Mouse (Mus musculus) heart, postnatal 4 days (tissue): Measurements from ENCODE around the gene Mical2. TPM values are rescaled to one million over a fixed set of nuclear protein-coding genes. Genes with fewer than 3 reads are reported as not detected.

Experiments used
- DNase-seq: peaks from one replicate; pipeline ENCODE4 v3.0.0; 2021
- total RNA-seq, 2 experiments: library from RNA; stranded (reverse); gene quantifications; 2 replicates each; pipeline ENCODE4 v1.2.3; 2021

The Mical2 gene
- total RNA-seq, 2 experiments from 2014 or later = 281 to 298 TPM

- DNase-seq = peak; percentile 48
These were observed 54.8 kb downstream of the Mical2 start for GRCm38 (mm10) chr7:112280474-112280873.

DNA sequence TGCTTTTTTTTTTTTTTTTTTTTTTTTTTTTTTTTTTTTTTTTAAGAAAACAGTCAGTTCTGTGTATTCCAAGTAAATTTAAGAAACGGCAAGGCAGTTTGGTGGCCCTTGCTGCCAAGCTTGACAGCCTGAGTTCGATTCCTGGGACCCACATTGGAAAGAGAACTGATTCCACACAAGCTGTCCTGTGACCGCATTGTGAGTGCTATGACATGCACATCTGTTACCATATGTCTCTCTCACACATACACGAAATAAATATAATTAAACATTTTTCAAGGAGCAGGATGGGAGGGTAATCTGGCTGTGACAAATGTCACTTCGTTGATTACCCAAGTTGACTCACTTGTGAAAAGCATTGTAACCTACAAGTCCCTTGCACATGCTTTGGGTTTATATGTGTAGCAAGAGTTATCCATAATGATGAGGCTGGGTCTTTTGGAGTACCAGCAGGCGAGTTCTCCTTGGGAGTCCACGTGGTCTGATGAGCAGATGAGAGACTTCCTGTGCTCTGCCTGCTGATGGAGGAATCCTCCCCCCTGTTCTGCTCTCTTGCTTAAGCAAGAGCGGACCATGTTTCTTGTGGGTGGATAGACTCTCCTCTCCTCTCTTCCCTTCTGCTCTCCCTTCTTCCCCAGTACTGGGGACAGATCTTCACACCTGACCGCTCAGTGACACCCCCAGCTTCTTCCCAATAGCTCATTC, 58.1 kb downstream of the Mical2 start:
- no peak for DNase-seq

GRCm38 (mm10) chr7:112285573-112285972, 59.9 kb downstream of the Mical2 start:
- DNase-seq = no peak

DNA sequence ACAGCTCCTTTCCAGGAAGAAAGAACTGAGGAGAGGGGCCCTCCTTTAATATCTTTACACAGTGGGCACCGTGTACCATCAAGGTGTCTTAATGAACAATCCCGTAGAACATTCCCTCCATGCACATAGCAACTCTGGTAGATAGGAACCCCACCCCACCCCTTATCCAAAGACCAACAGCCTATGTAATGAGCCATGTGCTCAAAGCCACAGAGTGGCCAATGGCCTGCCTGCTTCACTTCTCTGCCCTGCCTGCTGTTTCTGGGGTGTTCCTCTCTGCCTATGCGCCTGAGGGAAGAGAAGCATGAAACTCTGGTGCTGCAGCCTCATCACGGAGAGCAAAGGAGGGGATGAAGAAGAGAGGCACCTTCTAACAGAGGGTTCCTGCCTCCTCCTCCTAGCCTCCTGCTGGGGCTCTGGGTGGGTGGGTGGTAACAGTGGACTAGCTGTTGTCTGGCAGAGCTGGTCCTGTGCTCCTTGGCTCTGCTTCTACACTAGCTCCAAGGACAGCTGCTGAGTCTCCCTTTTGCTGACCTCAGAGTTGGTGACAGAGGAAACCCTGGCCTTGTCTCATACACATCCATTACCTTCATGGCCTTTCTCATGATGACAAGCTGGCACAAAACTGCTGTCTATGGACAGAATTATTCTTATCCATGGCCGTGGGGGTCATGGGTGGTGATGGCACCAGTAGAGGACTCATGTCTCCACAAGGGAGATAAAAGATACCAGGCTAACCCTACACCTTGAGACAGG, 62.9 kb downstream of the Mical2 start:
- DNase-seq = no peak

GRCm38 (mm10) chr7:112289514-112289913, 63.9 kb downstream of the Mical2 start:
- peak; percentile 66 for DNase-seq

DNA sequence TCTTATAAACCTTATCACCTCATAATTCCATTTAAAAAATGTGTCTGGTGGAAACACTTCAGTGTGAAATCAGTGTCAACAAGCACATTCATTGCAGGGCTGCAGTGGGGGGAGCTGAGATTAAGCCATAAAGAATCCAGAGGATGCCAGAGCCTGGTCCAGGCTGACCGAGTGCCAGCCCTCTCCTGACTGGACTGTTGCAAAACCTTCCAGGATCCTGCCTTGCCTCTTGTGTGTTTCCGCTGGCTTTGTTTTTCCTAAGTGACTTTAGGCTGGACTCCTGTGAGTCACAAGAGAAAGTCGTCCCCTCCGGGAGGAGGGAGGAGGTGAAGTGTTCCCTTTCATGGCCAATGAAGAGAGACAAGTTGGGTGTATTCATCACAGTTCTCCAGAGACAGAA, 64.3 kb downstream of the Mical2 start:
- DNase-seq = peak; percentile 76

DNA sequence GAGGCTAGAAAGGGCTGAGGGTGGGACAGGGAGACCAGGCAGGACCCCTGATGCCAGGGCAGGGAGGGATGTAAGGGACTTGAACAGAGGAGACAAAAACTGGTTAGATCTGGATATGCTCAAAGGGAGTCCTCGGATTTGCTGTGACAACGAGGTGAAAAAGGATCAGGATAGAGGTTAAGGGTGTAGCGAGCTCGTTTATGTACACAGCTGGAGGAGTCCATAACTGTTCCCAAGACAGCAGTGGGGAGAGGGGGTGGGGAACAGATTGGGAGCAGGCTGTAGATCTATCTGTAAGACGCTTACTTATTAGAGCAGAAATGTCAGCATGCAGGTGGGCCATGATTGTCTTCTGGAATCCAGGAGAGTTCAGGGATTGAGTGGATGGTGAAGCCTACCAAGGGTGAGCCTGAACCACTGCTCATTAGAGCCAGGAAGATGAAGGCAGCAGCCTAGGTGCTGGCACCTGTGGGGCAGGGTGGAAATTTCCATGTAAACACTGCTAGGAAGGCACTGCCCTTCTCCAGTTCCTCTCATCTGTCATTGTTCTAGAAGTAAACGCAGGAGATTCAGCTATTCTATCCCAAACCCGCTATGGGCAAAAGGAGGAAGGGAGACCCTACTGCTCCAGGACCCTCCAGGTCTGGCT, 67.9 kb downstream of the Mical2 start:
- no peak for DNase-seq

GRCm38 (mm10) chr7:112295426-112296221, 70.0 kb downstream of the Mical2 start:
- no peak for DNase-seq

DNA sequence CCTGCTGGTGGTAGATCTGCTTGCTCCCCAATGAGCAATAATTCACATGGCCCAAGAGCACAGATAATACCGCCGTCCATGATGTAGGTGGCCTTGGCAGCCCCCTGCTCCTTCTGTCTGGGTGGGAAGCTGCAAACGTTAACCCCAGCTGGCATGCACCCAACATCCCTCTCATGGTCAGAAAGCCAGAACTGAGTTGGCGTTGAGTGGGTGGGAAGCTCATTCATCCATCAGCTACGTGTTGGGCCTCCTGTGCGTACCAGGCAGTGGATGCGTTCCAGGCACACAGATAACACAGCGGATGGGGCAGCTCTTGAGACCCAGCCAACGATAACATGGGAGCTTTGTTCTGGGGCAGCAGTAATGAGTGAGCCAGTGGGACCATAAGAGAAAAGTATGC, 72.4 kb downstream of the Mical2 start:
- DNase-seq = peak; percentile 93

GRCm38 (mm10) chr7:112298871-112299422, 73.3 kb downstream of the Mical2 start:
- DNase-seq = peak; percentile 58

DNA sequence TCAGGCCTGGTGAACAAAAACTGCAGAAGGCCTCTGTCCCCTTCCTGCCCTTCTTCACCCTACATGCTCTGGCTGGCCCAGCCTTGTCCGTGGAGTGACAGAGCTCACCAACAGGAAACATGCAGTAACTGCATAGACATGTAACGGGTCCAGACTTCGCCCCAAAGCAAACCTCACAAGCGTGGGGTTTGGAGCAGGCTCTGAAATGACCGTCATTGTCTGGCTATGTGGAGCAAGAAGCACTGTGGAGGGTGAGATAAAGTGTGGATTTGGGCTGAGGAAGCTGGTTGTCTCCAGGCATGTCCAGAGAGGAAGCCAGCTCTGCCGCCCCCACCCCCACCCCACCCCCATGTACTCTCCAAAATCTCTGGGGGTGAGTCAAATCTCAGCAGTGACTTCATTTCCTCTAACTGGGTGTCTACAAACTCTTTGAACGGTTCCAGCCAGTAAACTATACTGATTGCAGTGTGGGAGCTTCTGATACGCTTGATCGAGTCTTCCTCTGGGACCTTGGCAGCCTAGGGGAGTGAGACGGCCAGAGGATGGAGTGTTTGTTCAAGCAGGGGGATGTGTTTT, 74.0 kb downstream of the Mical2 start:
- DNase-seq = peak; percentile 76

DNA sequence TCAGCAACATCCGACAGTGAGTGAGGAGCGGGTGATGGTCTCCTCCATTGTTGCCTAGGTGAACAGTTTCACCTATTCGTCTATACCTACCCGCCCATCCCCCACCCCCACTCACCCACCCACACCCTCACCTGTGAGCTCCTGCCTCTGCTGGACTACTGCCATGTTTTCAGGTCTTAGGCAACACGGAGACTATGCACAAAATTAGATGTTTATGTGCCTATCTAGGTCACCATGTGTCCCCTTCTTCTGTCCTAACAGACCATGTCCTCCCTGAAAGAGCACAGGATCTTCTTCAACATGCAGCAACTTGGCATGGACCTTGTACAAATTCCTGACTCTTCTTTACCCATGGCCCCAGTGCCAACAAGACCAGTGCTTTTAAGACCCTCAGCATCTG, 74.5 kb downstream of the Mical2 start:
- DNase-seq = no peak

GRCm38 (mm10) chr7:112301052-112301451, 75.4 kb downstream of the Mical2 start:
- DNase-seq = no peak

DNA sequence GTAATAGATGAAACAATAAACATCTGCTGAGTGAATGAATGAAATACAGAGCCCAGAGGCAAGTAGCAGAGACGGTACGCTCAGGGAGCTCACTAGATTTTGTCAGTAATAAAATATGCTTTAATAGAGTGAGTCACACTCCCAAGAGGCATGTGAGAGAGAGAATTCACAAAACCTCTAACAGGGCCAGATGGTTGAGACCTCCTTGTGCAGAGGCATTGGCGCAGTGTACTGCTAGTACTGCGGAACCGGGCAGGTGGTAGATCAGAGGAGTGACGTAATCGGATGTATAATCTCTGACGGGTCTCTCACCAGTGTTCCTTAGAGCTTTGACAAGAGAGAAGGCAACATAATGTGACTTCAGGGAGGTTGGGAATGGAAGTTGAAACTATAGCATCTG, 78.7 kb downstream of the Mical2 start:
- no peak for DNase-seq

- DNase-seq = peak; percentile 55
These were observed 83.8 kb downstream of the Mical2 start for GRCm38 (mm10) chr7:112309289-112310016.

DNA sequence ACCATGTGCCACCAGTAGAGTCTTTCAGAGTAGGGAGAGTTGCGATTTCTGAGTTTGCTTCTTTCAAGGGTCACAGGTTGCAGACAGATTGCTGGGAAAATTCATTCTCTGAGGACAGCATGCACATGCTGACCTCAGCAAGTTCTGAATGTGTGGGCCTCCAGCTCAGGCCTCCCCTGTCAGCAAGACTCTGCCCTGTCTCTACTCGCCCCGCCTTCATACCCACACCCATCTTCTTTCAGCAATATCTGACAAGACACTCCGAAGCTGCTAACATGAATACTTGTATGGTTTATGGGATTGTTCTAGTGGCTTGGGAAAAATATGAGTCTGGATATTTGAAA, 84.3 kb downstream of the Mical2 start:
- DNase-seq = no peak

- no peak for DNase-seq
These were observed 87.6 kb downstream of the Mical2 start for GRCm38 (mm10) chr7:112313211-112313610.

DNA sequence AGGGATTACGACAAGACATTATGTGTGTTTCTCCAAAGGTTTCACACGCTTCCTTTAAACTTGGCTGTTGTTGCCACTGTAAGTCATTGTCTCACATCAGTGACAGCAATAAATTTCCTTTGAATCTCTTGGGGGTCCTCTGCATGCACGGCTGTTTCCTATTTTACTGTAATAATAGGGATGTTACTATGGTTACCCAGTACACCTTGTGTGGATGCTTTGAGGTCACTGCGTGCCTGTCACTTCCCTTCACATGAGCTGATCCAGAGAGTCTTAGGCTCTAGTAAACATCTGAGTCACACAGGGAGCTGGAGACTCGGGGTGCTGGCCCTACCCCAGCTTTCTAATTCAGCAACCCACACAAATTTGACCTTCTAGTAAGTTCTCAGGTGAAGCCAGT, 88.0 kb downstream of the Mical2 start:
- DNase-seq = no peak

- peak; percentile 81 for DNase-seq
These were observed 90.6 kb downstream of the Mical2 start for GRCm38 (mm10) chr7:112316239-112316638.

DNA sequence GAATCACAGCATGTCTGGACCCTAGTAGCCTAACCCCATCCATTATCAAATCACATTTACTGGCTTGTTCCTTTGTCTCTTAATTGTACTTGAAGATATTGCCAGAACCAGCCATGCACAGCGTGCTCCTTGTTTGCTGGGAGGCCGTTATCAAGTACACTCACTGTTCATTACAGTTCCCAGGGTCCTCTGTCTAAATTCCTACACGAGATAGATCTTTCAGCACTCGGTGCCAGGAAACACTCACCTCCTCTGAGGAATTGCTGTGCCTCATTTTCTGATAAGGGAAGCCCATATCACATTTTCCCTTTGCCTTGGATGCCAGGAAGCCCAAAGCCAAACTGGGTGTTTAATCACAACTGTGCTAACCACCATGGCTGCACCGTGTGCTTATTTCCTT, 91.8 kb downstream of the Mical2 start:
- peak; percentile 53 for DNase-seq

- no peak for DNase-seq
These were observed 92.7 kb downstream of the Mical2 start for GRCm38 (mm10) chr7:112318306-112318705.
